Mouse (Mus musculus): Measurements from ENCODE around the gene Rnf223.

GRCm38 (mm10) chr4:156128746-156129145 is 1.6 kb upstream of the Rnf223 start:
- no peak for TF ChIP-seq ZNF384 (IDR thresholded peaks at IDR 0.05; ENCODE audit: low read depth, low read length)
- TF ChIP-seq MAFK (IDR thresholded peaks at IDR 0.05; ENCODE audit: insufficient read depth, low read depth, low read length): no peak
- TF ChIP-seq HCFC1 (IDR thresholded peaks at IDR 0.05; ENCODE audit: borderline replicate concordance, insufficient read depth, low read length): no peak
